Mouse (Mus musculus): ENCODE measurements around the gene Dgkh.
"Not testable (repeated sequence)": the region's sequence is repeated elsewhere in the genome, so short reads cannot be mapped to it uniquely, and the experiment has no call there.

Gene Dgkh

GRCm38 (mm10) chr14:78627516-78628275 is 104.9 kb downstream of the Dgkh start:
- peak; percentile 64 for DNase-seq (ENCODE audit: low read depth)

DNA sequence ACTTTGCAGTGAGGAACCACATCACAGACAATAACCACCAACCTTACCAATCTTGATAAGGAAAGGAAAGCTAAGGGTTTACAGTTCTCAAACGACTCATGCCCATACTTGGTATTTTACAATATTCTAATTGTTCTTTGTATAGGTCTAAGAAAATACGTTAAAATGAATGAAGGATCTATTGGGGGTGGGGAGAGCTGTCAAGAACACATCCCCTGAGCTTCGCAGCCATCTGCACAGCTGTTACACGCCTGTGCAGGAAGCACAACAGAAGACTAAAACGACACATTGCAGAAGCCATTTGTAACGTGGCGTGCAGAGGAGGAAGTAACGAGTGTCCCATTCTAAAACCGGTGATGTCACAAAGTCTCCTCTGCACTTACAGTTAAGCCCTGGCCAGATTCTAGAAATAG is 113.7 kb downstream of the Dgkh start:
- no peak for DNase-seq (ENCODE audit: low read depth)

DNA sequence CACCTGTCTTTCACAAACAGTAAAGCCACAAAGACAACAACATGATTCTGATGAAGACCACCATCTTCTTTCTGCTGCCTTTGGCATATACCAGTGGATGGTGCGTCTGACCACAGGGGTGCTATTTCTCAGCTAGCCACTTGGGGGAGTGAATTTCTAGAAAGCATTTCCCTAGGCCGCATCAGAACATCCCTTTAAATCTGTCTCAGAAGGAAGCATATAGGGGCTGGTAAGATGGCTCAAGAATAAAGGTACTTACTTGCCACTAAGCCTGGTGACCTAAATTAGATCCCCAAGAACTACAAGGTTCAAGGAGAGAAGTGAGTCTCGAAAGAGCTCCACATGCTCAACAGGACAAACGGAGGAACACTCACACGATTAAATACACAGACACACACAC is 119.0 kb downstream of the Dgkh start:
- DNase-seq (ENCODE audit: low read depth) = peak; percentile 38

DNA sequence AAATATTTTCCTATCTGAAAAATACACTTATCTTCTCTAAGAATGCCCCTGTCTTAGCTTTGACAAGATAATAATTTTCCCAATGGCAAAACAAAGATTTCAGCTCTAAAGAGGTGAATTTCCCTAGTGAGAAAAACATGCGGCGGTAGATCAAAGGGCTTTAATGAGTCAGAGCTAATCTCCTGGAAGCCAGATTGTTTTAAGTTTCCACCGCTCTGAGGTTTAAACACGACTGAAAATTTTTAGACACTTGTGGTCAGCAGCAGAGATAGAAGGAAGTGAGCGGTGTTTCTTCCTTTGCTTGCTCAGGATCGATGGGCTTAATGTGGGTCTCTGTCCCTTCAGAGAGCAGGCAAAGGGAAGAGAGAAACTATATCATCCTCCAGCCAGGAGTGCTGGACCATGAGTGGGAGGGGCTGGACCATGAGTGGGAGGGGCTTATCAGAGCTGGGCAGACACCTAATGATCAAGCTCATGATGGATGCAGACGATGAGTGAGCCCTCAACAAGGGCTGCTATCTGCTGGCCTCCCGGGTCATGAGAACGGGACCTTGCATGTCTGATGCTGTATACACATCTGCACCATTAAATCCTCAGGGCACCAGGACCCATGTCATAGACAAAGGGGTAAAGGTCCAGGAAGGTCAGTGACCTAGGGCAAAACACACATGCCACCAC is 120.3 kb downstream of the Dgkh start:
- DNase-seq (ENCODE audit: low read depth) = peak; percentile 28

- no peak for DNase-seq (ENCODE audit: low read depth)
These were observed 137.7 kb downstream of the Dgkh start for GRCm38 (mm10) chr14:78594916-78595315.

DNA sequence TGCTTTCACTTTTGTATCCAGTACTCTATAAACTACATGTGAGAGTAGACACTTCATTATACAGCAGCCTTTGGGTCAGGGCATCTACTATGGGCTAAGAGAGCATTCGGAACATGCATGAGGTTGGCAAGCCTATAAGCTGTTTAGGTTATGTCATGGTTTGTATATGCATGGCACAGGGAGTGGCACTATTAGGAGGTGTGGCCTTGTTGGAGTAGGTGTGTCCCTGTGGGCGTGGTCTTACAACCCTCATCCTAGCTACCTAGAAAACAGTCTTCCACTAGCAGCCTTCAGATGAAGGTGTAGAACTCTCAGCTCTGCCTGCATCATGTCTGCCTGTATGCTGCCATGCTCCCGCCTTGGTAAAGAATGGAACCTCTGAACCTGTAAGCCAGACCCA is 139.6 kb downstream of the Dgkh start:
- no peak for DNase-seq (ENCODE audit: low read depth)

GRCm38 (mm10) chr14:78590335-78590734 is 142.2 kb downstream of the Dgkh start:
- DNase-seq (ENCODE audit: low read depth) = peak; percentile 79

DNA sequence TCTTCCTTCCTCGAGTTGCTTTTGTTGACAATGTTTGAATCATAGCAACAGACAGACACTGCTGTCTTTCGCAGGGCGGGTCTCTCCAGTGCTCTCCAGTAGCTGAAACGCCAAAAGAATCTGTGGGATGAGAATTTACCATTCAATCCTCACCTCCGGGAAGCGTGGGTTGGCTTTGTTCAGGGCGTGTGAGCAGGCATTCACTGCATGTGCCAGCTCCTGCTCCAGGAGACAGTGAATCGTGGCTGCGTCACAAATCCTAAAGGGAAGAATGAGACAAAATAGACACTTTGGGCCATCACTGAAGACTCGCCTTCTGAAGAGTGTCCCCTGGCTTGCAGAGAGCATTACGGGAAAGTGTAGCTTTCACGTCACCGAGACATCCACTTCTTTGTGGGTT is 148.4 kb downstream of the Dgkh start:
- no peak for DNase-seq (ENCODE audit: low read depth)

GRCm38 (mm10) chr14:78583168-78583567 is 149.4 kb downstream of the Dgkh start:
- peak; percentile 79 for DNase-seq (ENCODE audit: low read depth)

- no peak for DNase-seq (ENCODE audit: low read depth)
These were observed 156.7 kb downstream of the Dgkh start for GRCm38 (mm10) chr14:78575899-78576298.

GRCm38 (mm10) chr14:78568410-78568809 is 164.2 kb downstream of the Dgkh start:
- DNase-seq (ENCODE audit: low read depth) = no peak

DNA sequence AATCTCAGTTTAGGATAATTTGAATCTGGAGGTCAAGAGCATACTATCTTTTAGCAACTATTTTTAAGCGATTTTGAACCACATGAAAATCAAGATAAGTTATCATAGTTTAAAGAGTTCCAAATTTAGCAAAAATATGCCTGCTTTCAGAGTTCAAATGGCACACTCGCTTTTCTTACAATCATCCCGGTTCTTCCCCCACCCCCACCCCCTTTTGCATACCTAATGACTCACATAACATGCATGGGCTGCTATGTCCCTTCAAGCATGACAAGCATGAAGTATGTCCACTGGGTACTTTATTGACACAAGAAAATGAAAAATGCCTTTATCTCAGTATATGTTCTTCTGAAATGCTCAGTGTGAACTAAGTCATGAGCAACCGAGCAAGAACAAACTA is 166.1 kb downstream of the Dgkh start:
- DNase-seq (ENCODE audit: low read depth) = no peak

DNA sequence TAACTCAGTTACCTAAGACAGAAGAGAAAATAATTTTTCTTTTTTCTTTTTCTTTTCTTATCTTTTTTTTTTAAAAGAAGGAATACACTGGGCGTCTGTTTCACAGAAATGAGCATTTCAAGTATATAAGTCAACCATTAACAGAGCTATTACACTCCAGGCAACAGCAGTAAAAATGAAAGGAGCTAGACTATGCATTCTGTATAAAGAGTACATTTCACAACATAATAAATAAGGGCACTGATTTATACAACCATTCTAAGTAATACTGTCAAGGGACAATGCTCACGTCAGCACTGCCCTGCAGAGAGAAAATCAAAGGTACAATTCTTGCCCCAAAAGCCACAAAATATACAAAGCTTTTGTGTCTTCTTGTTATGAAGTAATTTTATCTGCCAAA is 168.3 kb downstream of the Dgkh start:
- DNase-seq (ENCODE audit: low read depth) = no peak

- no peak for DNase-seq (ENCODE audit: low read depth)
These were observed 169.4 kb downstream of the Dgkh start for GRCm38 (mm10) chr14:78563211-78563610.

- no peak for DNase-seq (ENCODE audit: low read depth)
These were observed 170.5 kb downstream of the Dgkh start for GRCm38 (mm10) chr14:78562121-78562520.

- no peak for DNase-seq (ENCODE audit: low read depth)
These were observed 173.5 kb downstream of the Dgkh start for GRCm38 (mm10) chr14:78559042-78559441.

DNA sequence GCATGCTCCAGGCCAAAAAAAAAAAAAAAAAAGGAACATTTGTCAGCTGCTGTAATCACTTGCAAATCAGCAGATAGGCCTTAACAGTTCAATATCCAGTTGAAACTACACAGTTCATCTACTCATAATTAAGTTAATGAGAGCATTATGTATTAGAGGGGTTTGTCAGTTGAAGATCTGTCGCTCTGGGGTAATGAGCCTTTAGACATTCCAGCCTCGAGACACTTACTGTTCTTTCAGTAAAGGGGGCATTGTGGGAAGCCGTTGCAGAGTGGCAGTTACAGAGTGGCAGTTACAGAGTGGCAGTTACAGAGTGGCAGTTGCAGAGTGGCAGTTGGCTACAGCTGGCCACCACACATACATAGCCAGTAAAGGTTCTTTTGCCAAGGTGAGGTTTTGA is 177.7 kb downstream of the Dgkh start:
- DNase-seq (ENCODE audit: low read depth) = not testable (repeated sequence)

GRCm38 (mm10) chr14:78553661-78554060 is 178.9 kb downstream of the Dgkh start:
- DNase-seq (ENCODE audit: low read depth) = peak; percentile 29

DNA sequence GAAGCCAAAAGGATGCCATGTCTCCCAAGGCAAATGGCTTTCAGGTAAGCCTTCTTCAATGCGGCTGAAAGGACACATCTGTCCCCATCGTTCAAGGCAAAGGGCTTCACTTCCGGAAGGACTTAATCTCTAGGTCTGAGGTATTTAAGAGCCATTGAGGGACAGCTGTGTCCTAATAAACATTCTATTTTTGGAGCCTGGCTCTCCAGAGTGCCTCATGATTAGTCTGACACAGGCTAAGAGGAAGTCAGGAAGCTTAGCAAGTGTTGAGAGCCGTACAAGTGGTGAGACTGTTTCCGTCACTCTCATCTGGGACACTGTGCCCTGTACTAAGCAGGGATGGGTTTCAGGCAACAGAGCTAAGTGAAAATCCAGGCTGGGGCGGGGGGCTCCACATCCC is 183.8 kb downstream of the Dgkh start:
- peak; percentile 17 for DNase-seq (ENCODE audit: low read depth)

DNA sequence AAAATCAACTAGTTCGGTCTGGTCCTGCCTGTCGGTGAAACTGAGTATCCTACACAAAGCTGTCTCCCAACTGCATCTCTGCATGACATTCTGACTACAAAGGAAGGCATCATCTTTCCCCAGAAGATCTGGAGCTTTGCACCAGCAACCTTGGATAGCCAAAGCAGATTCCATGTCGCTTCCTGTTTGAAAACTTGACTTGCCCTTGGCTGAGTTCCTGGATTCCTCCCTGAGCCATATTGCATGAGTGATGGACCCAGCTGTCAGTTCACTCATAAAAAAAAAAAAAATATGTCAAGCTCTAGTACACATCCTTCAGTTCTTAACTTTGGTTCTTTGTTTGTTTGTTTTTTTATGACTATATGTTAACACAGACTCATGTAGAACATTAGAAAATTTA is 191.3 kb downstream of the Dgkh start:
- DNase-seq (ENCODE audit: low read depth) = no peak

GRCm38 (mm10) chr14:78539821-78540220 is 192.8 kb downstream of the Dgkh start:
- no peak for DNase-seq (ENCODE audit: low read depth)

DNA sequence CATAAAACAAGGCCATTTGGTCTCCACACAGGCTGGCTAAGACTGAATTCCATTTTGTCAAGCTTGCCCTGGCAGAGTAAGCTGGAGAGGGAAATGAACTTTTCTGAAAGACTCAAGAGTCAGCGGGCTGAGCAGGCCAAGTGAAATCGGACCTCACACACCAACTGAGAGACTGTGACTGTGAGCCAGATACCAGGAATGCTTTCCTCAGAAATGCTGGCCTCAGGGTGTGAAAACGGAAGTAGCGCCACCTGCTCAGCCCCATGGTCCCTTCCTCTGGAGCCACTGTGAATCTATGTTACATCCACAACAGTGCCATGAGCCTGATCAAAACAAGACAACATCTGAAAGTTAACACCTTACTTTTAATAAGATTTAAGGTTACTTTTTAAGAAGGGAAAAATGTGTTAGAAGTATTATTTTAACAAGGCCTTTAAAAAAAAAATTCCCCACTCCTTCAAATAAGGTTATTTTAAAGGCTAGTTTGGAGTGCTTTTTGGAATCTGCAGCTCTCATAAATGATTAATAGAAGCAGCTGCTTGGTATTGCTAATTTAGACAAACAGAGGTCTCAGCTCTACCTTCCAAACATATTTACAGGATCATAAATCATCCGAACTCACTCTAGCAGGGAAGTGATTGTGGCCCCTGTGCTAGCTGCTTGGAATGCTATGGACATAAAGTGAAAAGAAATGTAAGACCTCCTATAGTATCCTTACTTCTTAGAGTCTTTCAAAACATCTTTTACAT is 193.8 kb downstream of the Dgkh start:
- no peak for DNase-seq (ENCODE audit: low read depth)

GRCm38 (mm10) chr14:78537551-78537950 is 195.0 kb downstream of the Dgkh start:
- DNase-seq (ENCODE audit: low read depth) = no peak
